Mouse (Mus musculus) stomach, postnatal 0 days (tissue): ENCODE data around the gene Mlf2. TPM values are rescaled to one million over a fixed set of nuclear protein-coding genes. Genes with fewer than 3 reads are reported as not detected.

Experiments
- ATAC-seq: fragments of 200-750 bp; cut with Nextera tagmentation; 2 replicates; pipeline ENCODE4 v1.8.0; 2017; ENCODE audit not compliant: low FRiP score, low TSS enrichment
- DNase-seq: peaks from one replicate; pipeline ENCODE4 v3.0.0-alpha.2; 2016; ENCODE audit warnings: low spot score
- H3K27ac ChIP-seq: fragments of 300-500 bp; sonication (generic); replicated peaks from 2 replicates; pipeline ENCODE4 v1.5.1; 2014; ENCODE audit warnings: mild to moderate bottlenecking, control low read depth
- H3K27me3 ChIP-seq: fragments of 300-500 bp; sonication (generic); 2 replicates; pipeline ENCODE4 v1.6.1; 2014; ENCODE audit warnings: low read length; ENCODE audit not compliant: control insufficient read depth, insufficient read depth
- H3K36me3 ChIP-seq: fragments of 300-500 bp; sonication (generic); 2 replicates; pipeline ENCODE4 v1.6.1; 2014; ENCODE audit warnings: low read length, mixed read lengths; ENCODE audit not compliant: control insufficient read depth, insufficient read depth
- H3K4me1 ChIP-seq: fragments of 300-500 bp; sonication (generic); replicated peaks from 2 replicates; pipeline ENCODE4 v1.6.1; 2014; ENCODE audit warnings: antibody characterized with exemption; ENCODE audit not compliant: control insufficient read depth, insufficient read depth
- H3K4me2 ChIP-seq: fragments of 300-500 bp; sonication (generic); replicated peaks from 2 replicates; pipeline ENCODE4 v1.6.1; 2014; ENCODE audit warnings: low read depth, mild to moderate bottlenecking, control low read depth, moderate library complexity
- H3K4me3 ChIP-seq: fragments of 300-500 bp; sonication (generic); 2 replicates; pipeline ENCODE4 v1.5.1; 2014; ENCODE audit warnings: low read depth, low read length, control low read depth
- H3K9ac ChIP-seq: fragments of 300-500 bp; sonication (generic); 2 replicates; pipeline ENCODE4 v1.6.1; 2014; ENCODE audit warnings: mild to moderate bottlenecking, low read length, control low read depth, mixed read lengths
- H3K9me3 ChIP-seq: fragments of 300-500 bp; sonication (generic); 2 replicates; pipeline ENCODE4 v1.6.1; 2016; ENCODE audit warnings: low read length; ENCODE audit not compliant: control insufficient read depth
- CTCF ChIP-seq: IDR thresholded peaks from 2 replicates; pipeline ENCODE4 v1.5.1; 2016; ENCODE audit warnings: antibody characterized with exemption, low read depth, mild to moderate bottlenecking, moderate library complexity
- EP300 ChIP-seq: optimal IDR thresholded peaks from 2 replicates; pipeline ENCODE3; 2016; ENCODE audit warnings: antibody characterized with exemption
- WGBS: fragments of 180-500 bp; shearing (Covaris S2); extraction: QIAGEN DNeasy Blood & Tissue Kit; methylation state at CpG from one replicate; pipeline ENCODE4 v1.1.7; 2014; 5-methylcytosine and 5-hydroxymethylcytosine counted together
- polyA plus RNA-seq: library from polyadenylated mRNA; unstranded; fragments of >200 nt; fragmentation: Nextera tagmentation; extraction: Ambion mirVana; gene quantifications from 2 replicates; pipeline ENCODE4 v1.2.1, GENCODE M21; 2015

Gene Mlf2
- polyA plus RNA-seq, 1 experiment from 2014 or later: 312 TPM

DNA sequence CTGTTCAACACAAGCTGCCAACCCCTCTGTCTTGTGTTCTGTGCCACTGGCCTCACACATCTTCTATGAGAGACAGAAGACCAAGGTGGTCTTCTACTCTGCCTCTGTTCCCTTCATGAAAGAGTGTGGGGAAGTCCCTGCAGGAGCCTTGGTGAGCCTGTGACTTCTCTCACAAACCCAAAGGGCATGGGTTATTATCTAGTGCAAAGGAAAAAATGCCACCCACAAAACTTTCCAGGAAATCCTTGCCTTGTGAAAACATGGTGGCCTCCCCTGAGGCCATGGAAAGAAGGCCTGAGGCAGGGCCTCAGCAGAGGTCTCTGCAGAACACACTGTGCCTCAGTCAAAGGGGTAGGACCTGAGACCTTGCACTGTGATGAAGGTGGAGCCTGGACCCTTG lies 29.3 kb upstream of the Mlf2 start:
- DNase-seq: no peak
- ATAC-seq: no peak
- no peaks in the 10 kb centered on the region for H3K9me3 ChIP-seq
- no peak overlapping the region for H3K9ac ChIP-seq
- H3K4me2 ChIP-seq: no peak overlapping the region
- no peaks in the 10 kb centered on the region for H3K36me3 ChIP-seq
- H3K27me3 ChIP-seq: no peaks in the 10 kb centered on the region
- TF ChIP-seq EP300 (no peak), CTCF (no peak)
- H3K27ac ChIP-seq: no peak overlapping the region
- H3K4me3 ChIP-seq: no peak overlapping the region
- no peaks in the 10 kb centered on the region for H3K4me1 ChIP-seq

DNA sequence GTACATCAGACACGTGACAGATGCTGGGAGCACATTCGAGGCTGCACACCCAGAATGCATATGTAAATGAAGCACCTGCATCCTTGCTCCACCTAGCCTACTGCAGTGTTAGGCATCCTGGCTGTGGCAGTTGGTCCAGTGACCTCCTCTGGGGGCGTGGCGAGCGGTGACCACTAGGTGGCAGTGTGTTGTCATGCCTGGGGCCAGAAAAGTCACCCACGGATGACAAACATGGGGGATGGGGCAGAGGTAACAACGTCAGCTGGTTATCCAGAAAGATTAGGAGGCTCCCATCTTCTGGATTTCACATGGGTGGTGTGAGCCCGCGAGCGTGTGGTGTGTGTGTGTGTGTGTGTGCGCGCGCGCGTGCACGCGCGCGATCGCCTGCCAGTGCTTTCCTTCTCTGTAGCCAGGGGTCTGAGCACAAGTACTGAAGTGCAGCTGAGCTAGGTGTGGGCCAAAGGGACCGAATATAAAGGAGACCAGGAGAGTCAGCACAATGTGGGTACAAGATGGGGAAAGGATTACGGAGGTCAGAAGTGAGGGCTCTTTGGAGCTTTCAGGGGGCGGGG lies 27.5 kb upstream of the Mlf2 start:
- ATAC-seq (peak; percentile 88), DNase-seq (peak; percentile 97)
- Histone ChIP-seq H3K4me2 (peak overlapping the region; percentile 78), H3K27me3 (no peaks in the 10 kb centered on the region), H3K9me3 (no peaks in the 10 kb centered on the region), H3K9ac (peak overlapping the region; percentile 75), H3K4me3 (peak overlapping the region; percentile 55), H3K36me3 (no peaks in the 10 kb centered on the region), H3K4me1 (no peaks in the 10 kb centered on the region), H3K27ac (peak overlapping the region; percentile 97)
- WGBS: under 1% methylated on average over 22 of the region's 23 CpGs
- TF ChIP-seq EP300 (no peak), CTCF (peak; percentile 98)

DNA sequence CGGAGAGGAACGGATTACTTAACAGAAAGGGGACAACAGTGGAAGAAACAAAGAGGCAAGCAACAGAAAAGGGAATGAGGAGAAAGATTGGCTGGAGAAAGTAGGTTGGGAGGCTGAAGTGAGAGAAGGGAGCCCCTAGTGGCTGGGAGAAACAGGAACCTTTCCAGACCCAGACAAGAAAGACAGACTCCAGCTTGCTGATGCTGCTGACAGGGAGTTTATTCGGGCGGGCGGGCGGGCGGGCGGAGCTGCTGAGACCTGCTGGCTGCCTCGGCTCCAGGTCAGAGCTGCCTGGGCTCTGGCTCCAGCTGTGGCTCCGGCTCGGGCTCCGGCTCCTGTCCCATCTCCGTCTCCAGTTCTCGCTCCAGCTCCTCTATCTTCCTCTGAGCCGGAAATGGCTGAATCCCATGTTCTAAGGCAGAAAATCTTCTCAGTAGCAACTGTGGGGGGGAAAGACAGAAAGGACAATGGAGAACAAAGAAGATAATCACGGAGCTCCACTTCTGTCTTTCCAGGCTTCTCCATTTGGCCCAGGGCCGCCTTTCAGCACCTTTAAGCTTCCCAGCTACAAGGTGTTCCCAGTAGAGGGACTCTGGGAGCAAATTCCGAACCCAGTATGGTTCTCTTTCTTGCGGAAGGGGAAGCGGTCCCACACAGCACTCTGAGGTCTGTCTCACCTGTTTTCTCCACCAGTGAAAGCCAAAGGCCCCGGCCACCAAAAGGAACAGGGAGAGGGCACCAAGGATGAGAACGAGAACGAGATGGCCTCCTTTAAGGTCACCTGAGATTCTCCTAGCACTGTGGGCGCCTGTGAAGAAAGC lies 26.8 kb upstream of the Mlf2 start:
- ATAC-seq: peak; percentile 78
- H3K9me3 ChIP-seq: no peaks in the 10 kb centered on the region
- peak; percentile 72 for DNase-seq
- H3K4me2 ChIP-seq: peak overlapping the region; percentile 78
- peak overlapping the region; percentile 75 for H3K9ac ChIP-seq
- H3K36me3 ChIP-seq: no peaks in the 10 kb centered on the region
- H3K27ac ChIP-seq: peak overlapping the region; percentile 97
- 9% methylated on average over 24 of the region's 24 CpGs for WGBS
- peak overlapping the region; percentile 55 for H3K4me3 ChIP-seq
- TF ChIP-seq CTCF (peak; percentile 78), EP300 (no peak)
- no peaks in the 10 kb centered on the region for H3K4me1 ChIP-seq
- no peaks in the 10 kb centered on the region for H3K27me3 ChIP-seq

- Histone ChIP-seq H3K4me2 (peak overlapping the region; percentile 78), H3K9me3 (no peaks in the 10 kb centered on the region), H3K27ac (peak overlapping the region; percentile 97), H3K9ac (peak overlapping the region; percentile 75; the same call in 1 of the 2 replicates), H3K4me1 (peaks cover 6% of the 10 kb centered on the region; the same call in 1 of the 2 replicates), H3K27me3 (no peaks in the 10 kb centered on the region), H3K4me3 (no peak overlapping the region), H3K36me3 (no peaks in the 10 kb centered on the region)
- TF ChIP-seq EP300: no peak
- no peak for TF ChIP-seq CTCF
- ATAC-seq (no peak), DNase-seq (no peak)
- WGBS: 45% methylated on average over 13 of the region's 16 CpGs
Observed at GRCm38 (mm10) chr6:124904991-124905860, 26.0 kb upstream of the Mlf2 start.

GRCm38 (mm10) chr6:124907767-124908166 lies 23.4 kb upstream of the Mlf2 start:
- Histone ChIP-seq H3K4me2 (no peak overlapping the region), H3K4me3 (no peak overlapping the region), H3K27me3 (no peaks in the 10 kb centered on the region), H3K9me3 (no peaks in the 10 kb centered on the region), H3K36me3 (no peaks in the 10 kb centered on the region), H3K9ac (no peak overlapping the region), H3K4me1 (peaks cover 8% of the 10 kb centered on the region; the same call in 1 of the 2 replicates), H3K27ac (no peak overlapping the region)
- ATAC-seq (no peak), DNase-seq (no peak)
- TF ChIP-seq EP300: no peak
- TF ChIP-seq CTCF: no peak
- 64% methylated on average over 1 of the region's 1 CpGs for WGBS
